Mouse (Mus musculus) ZHBTc4 (cell line): ENCODE results near the gene Kdm4c.
"Not testable (repeated sequence)": the region's sequence is repeated elsewhere in the genome, so short reads cannot be mapped to it uniquely, and the experiment has no call there.

Experiments
- DNase-seq: peaks from one replicate; pipeline ENCODE4 v3.0.0-alpha.2; 2011; ENCODE audit warnings: low read depth, low spot score

Kdm4c gene

DNA sequence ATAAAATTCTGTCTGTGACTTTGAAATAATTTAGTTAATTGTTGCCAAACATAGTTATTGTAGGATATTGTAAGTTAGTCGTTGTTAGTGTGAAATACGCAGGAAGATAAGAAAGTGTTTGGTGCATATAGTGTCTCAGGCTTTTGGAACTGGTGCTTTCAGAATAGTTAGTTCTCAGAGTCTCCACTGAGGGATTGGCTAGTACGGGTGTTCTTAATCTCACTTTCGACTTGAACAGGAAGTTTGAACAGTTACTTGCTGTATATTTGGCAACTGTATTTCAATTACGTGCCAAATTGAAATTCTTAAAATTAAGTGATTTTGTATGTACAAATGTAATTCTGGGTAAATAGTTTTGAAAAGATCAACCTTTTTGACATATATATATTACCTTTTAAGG is 68.8 kb downstream of the Kdm4c start:
- DNase-seq: no peak

GRCm38 (mm10) chr4:74312858-74313257 is 70.6 kb downstream of the Kdm4c start:
- no peak for DNase-seq

- DNase-seq: no peak
Observed at GRCm38 (mm10) chr4:74315388-74315787, 73.1 kb downstream of the Kdm4c start.

DNA sequence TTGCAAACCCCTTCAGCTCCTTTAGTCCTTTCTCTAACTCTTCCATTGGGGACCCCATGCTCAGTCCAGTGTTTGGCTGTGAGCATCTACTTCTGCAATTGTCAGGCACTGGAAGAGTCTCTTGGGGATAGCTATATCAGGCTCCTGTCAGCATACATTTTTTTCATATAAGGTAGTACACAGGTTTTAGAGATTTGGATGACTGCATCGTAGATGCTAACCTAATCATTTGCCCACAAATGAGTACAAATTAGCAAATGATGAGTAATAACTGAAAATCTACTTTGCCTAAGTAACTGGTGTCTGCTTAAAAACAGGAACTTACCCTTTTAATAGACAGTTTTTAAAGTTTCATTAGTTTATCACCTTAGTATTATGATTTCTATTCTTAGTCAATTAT is 77.0 kb downstream of the Kdm4c start:
- DNase-seq: no peak

GRCm38 (mm10) chr4:74357479-74357878 is 115.2 kb downstream of the Kdm4c start:
- no peak for DNase-seq

DNA sequence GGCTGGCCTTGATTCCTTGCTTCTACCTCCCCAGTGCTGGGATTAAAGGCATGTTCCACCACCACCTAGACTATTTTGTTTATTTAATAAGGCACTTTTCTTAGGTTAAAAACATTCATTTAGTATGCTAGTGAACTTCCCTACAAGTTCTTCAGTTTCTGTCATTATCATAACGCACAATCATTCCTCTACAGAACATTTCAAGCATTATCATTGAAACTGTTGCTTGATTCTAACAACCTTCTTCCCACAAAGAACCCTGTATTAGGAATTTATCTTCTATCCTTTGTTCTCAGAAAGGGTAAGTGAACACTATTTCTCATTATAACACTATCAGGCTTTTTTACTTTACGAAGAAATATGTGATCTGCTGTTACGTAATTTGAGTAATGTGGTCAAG is 118.0 kb downstream of the Kdm4c start:
- no peak for DNase-seq

DNA sequence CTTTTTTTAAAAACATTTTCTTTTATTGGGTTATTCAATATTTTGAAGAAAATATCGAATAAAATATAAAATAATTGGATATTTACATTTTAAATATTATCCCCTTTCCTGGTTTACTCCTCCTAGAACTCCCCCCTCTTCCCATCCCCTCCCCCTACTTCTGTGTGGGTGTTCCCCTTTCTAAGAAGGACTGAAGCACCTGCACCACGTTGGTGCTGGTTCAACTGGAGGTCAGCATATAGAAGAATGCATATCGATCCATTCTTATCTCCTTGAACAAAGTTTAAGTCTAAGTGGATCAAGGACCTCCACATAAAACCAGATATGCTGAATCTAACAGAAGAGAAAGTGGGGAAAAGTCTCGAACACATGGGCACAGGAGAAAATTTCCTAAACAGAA is 144.3 kb downstream of the Kdm4c start:
- DNase-seq: no peak

DNA sequence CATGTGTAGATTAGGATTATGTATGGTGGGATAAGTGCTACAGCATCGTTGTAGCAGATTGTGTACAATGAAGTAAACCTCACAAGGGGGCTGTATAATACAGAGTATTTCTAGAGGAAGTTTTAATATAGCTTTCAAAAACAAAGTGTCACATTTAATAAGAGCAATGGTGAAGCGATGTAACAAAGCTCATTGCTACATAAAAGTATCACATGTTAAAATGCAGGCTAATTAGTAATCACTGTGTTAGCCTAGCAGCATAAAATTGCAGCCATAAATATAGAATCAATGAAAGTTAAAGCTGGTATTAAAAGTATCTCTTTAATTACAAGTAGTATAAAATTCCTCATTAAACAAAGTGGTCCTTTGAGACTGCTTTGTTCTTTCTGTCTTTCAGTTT is 150.9 kb downstream of the Kdm4c start:
- no peak for DNase-seq

DNA sequence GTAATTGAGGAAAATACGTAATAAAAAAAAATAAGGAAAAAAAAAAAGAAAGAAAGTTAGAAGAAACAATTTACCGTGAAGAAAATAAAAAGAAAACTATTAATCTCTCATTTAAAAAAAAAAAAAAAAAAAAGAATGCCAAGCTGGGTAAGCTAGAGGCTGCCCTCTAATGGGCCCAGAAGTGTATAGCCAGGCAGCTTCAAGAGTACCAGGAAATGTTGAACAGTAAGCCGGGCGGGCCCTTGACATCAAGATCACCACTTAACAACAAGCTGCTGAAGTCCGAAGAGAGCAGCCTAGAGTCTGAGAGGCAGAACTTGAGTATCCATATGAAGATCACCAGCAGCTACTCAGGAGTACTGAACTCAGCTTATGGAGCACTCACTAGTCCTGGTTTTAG is 154.3 kb downstream of the Kdm4c start:
- DNase-seq: peak; percentile 58

DNA sequence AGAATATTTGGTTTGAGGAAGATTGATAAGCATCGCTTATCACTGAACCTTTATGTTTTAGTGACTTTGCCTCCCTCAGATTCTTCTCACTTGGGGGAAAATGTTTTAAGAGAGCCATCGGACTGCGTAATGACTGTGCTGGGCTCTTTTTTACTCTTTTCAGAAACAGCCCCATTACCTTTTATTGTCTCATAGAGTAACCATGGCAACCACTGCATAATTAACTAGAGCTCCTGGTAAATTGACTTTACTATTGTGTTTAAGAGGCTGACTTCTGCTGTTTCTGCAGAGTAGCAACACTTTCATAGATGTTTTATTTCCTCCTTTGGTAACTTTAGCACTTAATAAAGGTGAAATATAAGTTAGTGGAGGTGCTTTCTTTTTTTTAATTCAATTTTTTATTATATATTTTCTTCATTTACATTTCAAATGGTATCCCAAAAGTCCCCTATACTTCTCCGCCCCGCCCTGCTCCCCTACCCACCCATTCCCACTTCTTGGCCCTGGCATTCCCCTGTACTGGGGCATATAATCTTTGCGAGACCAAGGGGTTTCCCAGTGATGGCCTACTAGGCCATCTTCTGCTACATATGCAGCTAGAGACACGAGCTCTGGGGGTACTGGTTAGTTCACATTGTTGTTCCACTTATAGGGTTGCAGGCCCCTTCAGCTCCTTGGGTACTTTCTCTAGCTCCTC is 159.5 kb downstream of the Kdm4c start:
- DNase-seq: not testable (repeated sequence)

DNA sequence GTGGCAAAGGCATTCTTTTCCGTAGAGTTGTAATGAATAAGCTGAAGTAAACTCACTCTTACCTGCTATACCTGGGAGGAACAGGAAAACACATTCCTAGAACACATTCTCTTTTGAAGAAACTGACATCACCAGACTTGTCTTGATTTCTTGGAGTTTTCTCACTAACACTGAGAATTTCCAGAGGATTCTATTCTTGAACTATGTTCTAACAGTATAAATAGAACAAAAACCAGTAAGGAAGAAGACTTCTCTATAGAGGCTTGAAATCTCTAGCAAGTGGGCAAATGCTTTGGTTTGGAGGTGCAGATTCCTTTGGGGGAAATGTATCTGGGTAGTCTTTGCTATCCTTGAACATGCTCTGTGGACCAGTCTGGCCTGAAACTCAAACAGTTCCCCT is 166.4 kb downstream of the Kdm4c start:
- no peak for DNase-seq

- no peak for DNase-seq
Observed at GRCm38 (mm10) chr4:74419794-74420193, 177.5 kb downstream of the Kdm4c start.
